Mouse (Mus musculus): ENCODE results near the gene Relb. TPM values are rescaled to one million over a fixed set of nuclear protein-coding genes. Genes with fewer than 3 reads are reported as not detected.
A peak's percentile ranks its signal among the peaks of the same experiment; 100 is the strongest.

Gene Relb
- polyA plus RNA-seq, 1 experiment from 2014 or later = 6.6 TPM

- H3K36me3 ChIP-seq = peaks cover 32% of the 10 kb centered on the region
- no peaks in the 10 kb centered on the region for H3K9me3 ChIP-seq
- peak within 1 kb of the TSS; percentile 98 for H3K4me3 ChIP-seq
- ATAC-seq (ENCODE audit: low read depth) = peak; percentile 88
- WGBS = 1% methylated on average over 57 of the region's 57 CpGs
- H3K27me3 ChIP-seq = no peaks in the 10 kb centered on the region
- H3K27ac ChIP-seq (replicated peaks) = peak within 1 kb of the TSS; percentile 82
- H3K4me1 ChIP-seq (replicated peaks) = peaks cover 42% of the 10 kb centered on the region
- peak within 1 kb of the TSS; percentile 98 for H3K4me2 ChIP-seq
- H3K9ac ChIP-seq = peak within 1 kb of the TSS; percentile 99
These were observed 25.2 kb downstream of the Relb start, which contains the start of gene Clasrp for GRCm38 (mm10) chr7:19603849-19604605. Gene Clasrp, minus strand, starts transcription at chr7:19604486.

GRCm38 (mm10) chr7:19603055-19603454 is 26.2 kb downstream of the Relb start:
- H3K4me3 ChIP-seq = peak overlapping the region; percentile 98

GRCm38 (mm10) chr7:19600562-19600961 is 28.7 kb downstream of the Relb start:
- peaks cover 62% of the 10 kb centered on the region for H3K36me3 ChIP-seq

More at GRCm38 (mm10) chr7:19603055-19603454, 26.2 kb downstream of the Relb start:
- peaks cover 42% of the 10 kb centered on the region for H3K36me3 ChIP-seq
- H3K27me3 ChIP-seq = no peaks in the 10 kb centered on the region
- no peak for ATAC-seq (ENCODE audit: low read depth)
- 85% methylated on average over 12 of the region's 12 CpGs for WGBS
- peak overlapping the region; percentile 99 for H3K9ac ChIP-seq
- H3K9me3 ChIP-seq = no peaks in the 10 kb centered on the region
- H3K27ac ChIP-seq (replicated peaks) = no peak overlapping the region
- peak overlapping the region; percentile 98 for H3K4me2 ChIP-seq
- H3K4me1 ChIP-seq (replicated peaks) = peaks cover 49% of the 10 kb centered on the region

GRCm38 (mm10) chr7:19593061-19593730 is 36.0 kb downstream of the Relb start:
- H3K27ac ChIP-seq (replicated peaks) = no peak overlapping the region
- H3K4me3 ChIP-seq = no peak overlapping the region
- H3K9me3 ChIP-seq = no peaks in the 10 kb centered on the region
- no peaks in the 10 kb centered on the region for H3K27me3 ChIP-seq
- peaks cover 94% of the 10 kb centered on the region for H3K36me3 ChIP-seq
- H3K4me1 ChIP-seq (replicated peaks) = 0 out of 2 replicates have a peak, but pooled peaks cover 3% of the 10 kb centered on the region
- no peak overlapping the region for H3K4me2 ChIP-seq
- 90% methylated on average over 10 of the region's 10 CpGs for WGBS
- ATAC-seq (ENCODE audit: low read depth) = no peak
- H3K9ac ChIP-seq = no peak overlapping the region; the same call in 1 of the 2 replicates

More at GRCm38 (mm10) chr7:19600562-19600961, 28.7 kb downstream of the Relb start:
- Histone ChIP-seq H3K4me1 (replicated peaks) (peaks cover 50% of the 10 kb centered on the region), H3K9me3 (no peaks in the 10 kb centered on the region), H3K27me3 (no peaks in the 10 kb centered on the region), H3K4me3 (no peak overlapping the region), H3K4me2 (no peak overlapping the region), H3K9ac (no peak overlapping the region), H3K27ac (replicated peaks) (peak overlapping the region; percentile 64)
- WGBS = 51% methylated on average over 5 of the region's 5 CpGs
- peak; percentile 63 for ATAC-seq (ENCODE audit: low read depth)

- H3K9ac ChIP-seq = no peak overlapping the region
- no peaks in the 10 kb centered on the region for H3K27me3 ChIP-seq
- ATAC-seq (ENCODE audit: low read depth) = peak; percentile 19; the same call in 1 of the 2 replicates
- H3K36me3 ChIP-seq = peaks cover 99% of the 10 kb centered on the region
- H3K4me1 ChIP-seq (replicated peaks) = no peaks in the 10 kb centered on the region
- H3K9me3 ChIP-seq = no peaks in the 10 kb centered on the region
- no peak overlapping the region for H3K27ac ChIP-seq (replicated peaks)
- 64% methylated on average over 3 of the region's 3 CpGs for WGBS
- no peak overlapping the region for H3K4me3 ChIP-seq
- no peak overlapping the region for H3K4me2 ChIP-seq
These were observed 39.3 kb downstream of the Relb start for GRCm38 (mm10) chr7:19589917-19590316.

GRCm38 (mm10) chr7:19589207-19589606 is 40.0 kb downstream of the Relb start:
- ATAC-seq (ENCODE audit: low read depth) = no peak

GRCm38 (mm10) chr7:19586269-19586668 is 43.0 kb downstream of the Relb start:
- Histone ChIP-seq H3K4me1 (replicated peaks) (no peaks in the 10 kb centered on the region), H3K9ac (no peak overlapping the region), H3K27me3 (no peaks in the 10 kb centered on the region), H3K9me3 (no peaks in the 10 kb centered on the region), H3K27ac (replicated peaks) (no peak overlapping the region), H3K36me3 (peaks cover 99% of the 10 kb centered on the region), H3K4me2 (no peak overlapping the region), H3K4me3 (no peak overlapping the region)
- no peak for ATAC-seq (ENCODE audit: low read depth)
- WGBS = 69% methylated on average over 46 of the region's 46 CpGs

More at GRCm38 (mm10) chr7:19589207-19589606, 40.0 kb downstream of the Relb start:
- Histone ChIP-seq H3K4me1 (replicated peaks) (no peaks in the 10 kb centered on the region), H3K9me3 (no peaks in the 10 kb centered on the region), H3K27me3 (no peaks in the 10 kb centered on the region), H3K27ac (replicated peaks) (no peak overlapping the region), H3K9ac (no peak overlapping the region), H3K4me3 (no peak overlapping the region), H3K4me2 (no peak overlapping the region), H3K36me3 (peaks cover 100% of the 10 kb centered on the region)
- WGBS = 59% methylated on average over 3 of the region's 3 CpGs

GRCm38 (mm10) chr7:19580634-19581033 is 48.6 kb downstream of the Relb start:
- Histone ChIP-seq H3K27ac (replicated peaks) (no peak overlapping the region), H3K27me3 (peaks cover 49% of the 10 kb centered on the region), H3K4me3 (no peak overlapping the region), H3K4me1 (replicated peaks) (peaks cover 12% of the 10 kb centered on the region), H3K9ac (no peak overlapping the region), H3K4me2 (no peak overlapping the region), H3K36me3 (peaks cover 63% of the 10 kb centered on the region), H3K9me3 (no peaks in the 10 kb centered on the region)
- 91% methylated on average over 8 of the region's 8 CpGs for WGBS
- no peak for ATAC-seq (ENCODE audit: low read depth)

- peaks cover 54% of the 10 kb centered on the region for H3K36me3 ChIP-seq
- peaks cover 12% of the 10 kb centered on the region for H3K4me1 ChIP-seq (replicated peaks)
- no peak overlapping the region for H3K9ac ChIP-seq
- H3K4me2 ChIP-seq = no peak overlapping the region
- 85% methylated on average over 10 of the region's 10 CpGs for WGBS
- no peak overlapping the region for H3K27ac ChIP-seq (replicated peaks)
- no peak overlapping the region for H3K4me3 ChIP-seq
- no peak for ATAC-seq (ENCODE audit: low read depth)
- H3K9me3 ChIP-seq = no peaks in the 10 kb centered on the region
- H3K27me3 ChIP-seq = peaks cover 58% of the 10 kb centered on the region
These were observed 49.5 kb downstream of the Relb start for GRCm38 (mm10) chr7:19579751-19580150.

GRCm38 (mm10) chr7:19578436-19578835 is 50.8 kb downstream of the Relb start:
- WGBS = 64% methylated on average over 4 of the region's 4 CpGs
- Histone ChIP-seq H3K4me3 (no peak overlapping the region), H3K4me1 (replicated peaks) (peaks cover 21% of the 10 kb centered on the region), H3K27me3 (peaks cover 61% of the 10 kb centered on the region), H3K9ac (no peak overlapping the region), H3K9me3 (no peaks in the 10 kb centered on the region), H3K4me2 (no peak overlapping the region), H3K27ac (replicated peaks) (no peak overlapping the region), H3K36me3 (peaks cover 41% of the 10 kb centered on the region)
- ATAC-seq (ENCODE audit: low read depth) = no peak

- Histone ChIP-seq H3K4me3 (peak overlapping the region; percentile 29), H3K36me3 (peaks cover 36% of the 10 kb centered on the region), H3K4me2 (peak overlapping the region; percentile 54), H3K27me3 (peaks cover 61% of the 10 kb centered on the region), H3K4me1 (replicated peaks) (peaks cover 21% of the 10 kb centered on the region), H3K9ac (no peak overlapping the region), H3K9me3 (no peaks in the 10 kb centered on the region), H3K27ac (replicated peaks) (no peak overlapping the region)
- no peak for ATAC-seq (ENCODE audit: low read depth)
- WGBS = 13% methylated on average over 10 of the region's 10 CpGs
These were observed 51.3 kb downstream of the Relb start for GRCm38 (mm10) chr7:19577877-19578414.
